Mouse (Mus musculus) bone marrow macrophage, adult 2 months (primary cell): ENCODE results near the gene Atp2c2.

Experiments
- CTCF ChIP-seq: IDR thresholded peaks from 2 replicates; pipeline ENCODE4 v1.5.1; 2012; ENCODE audit warnings: low read depth, mild to moderate bottlenecking, low read length, moderate library complexity
- POLR2A ChIP-seq: IDR thresholded peaks from 2 replicates; pipeline ENCODE4 v1.6.1; 2012; ENCODE audit warnings: mild to moderate bottlenecking, low read depth, low read length, borderline replicate concordance

DNA sequence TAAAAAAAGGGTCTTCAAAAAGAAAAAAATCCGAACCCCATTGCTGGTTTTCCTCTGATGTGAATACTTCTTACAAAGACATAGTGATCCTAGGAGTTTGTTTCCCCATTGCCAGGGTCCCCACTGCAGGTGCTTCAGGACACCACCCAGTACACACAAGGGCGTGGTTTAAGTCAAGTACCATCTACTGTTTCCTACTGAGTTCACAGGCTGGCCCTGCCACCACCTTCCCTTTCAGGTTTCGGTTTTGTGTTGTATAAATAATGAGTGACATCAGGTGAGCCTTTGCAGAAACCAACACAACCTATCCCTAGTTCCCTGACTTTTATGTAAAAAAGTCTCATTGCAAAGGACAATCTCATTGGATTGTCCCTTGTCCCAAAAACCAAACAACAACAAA lies 95.8 kb downstream of the Atp2c2 start:
- no peak for TF ChIP-seq CTCF
- no peak for TF ChIP-seq POLR2A
